Mouse (Mus musculus): ENCODE data around the gene Notch4. TPM values are rescaled to one million over a fixed set of nuclear protein-coding genes. Genes with fewer than 3 reads are reported as not detected.
A peak's percentile ranks its signal among the peaks of the same experiment; 100 is the strongest.

Notch4 gene
- total RNA-seq, 2 experiments from 2014 or later = 9.1 to 18.3 TPM

GRCm38 (mm10) chr17:34629796-34630603 is 65.9 kb downstream of the Notch4 start:
- Histone ChIP-seq H3K27ac (peak overlapping the region; percentile 97), H3K4me3 (peak overlapping the region; percentile 68)
- intact Hi-C loops (cut with DNase I) = loop anchor here (10.0 kb wide), 1 partner anchor 615 kb away; the partner anchor contains the start of gene Ddx39b
- DNase-seq (ENCODE audit: extremely low spot score in 1 of 2, low spot score in 2 of 2) = no peak
- TF ChIP-seq CTCF (IDR thresholded peaks at IDR 0.05) = no peak

GRCm38 (mm10) chr17:34630761-34631301 is 66.8 kb downstream of the Notch4 start:
- DNase-seq (ENCODE audit: extremely low spot score in 1 of 2, low spot score in 2 of 2) = peak in 1 of 2 experiments; percentile 65
- peak overlapping the region; percentile 68 for H3K4me3 ChIP-seq
- H3K27ac ChIP-seq = peak overlapping the region; percentile 97
- intact Hi-C loops (cut with DNase I) = no loop called here
- TF ChIP-seq CTCF (IDR thresholded peaks at IDR 0.05) = no peak

DNA sequence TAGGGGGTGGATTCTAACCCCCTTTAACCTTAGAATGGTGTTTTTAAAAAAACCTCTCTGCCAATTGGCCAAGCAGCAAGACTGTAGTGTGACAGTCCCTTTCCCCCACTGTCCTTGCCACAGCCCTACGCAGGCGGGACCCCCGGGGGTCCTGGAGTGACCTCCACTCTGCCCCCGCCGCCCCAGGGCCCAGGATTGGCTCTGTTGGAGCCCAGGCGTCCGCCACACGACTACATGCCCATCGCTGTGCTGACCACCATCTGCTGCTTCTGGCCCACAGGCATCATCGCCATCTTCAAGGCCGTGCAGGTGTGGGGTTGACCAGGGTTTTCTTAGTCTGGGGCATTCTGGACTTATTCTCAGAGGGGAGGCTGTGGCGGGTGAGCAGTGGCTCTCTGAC is 67.6 kb downstream of the Notch4 start:
- Histone ChIP-seq H3K4me3 (peak overlapping the region; percentile 68), H3K27ac (peak overlapping the region; percentile 97)
- intact Hi-C loops (cut with DNase I) = no loop called here
- TF ChIP-seq CTCF (IDR thresholded peaks at IDR 0.05) = no peak
- no peak for DNase-seq (ENCODE audit: extremely low spot score in 1 of 2, low spot score in 2 of 2)

GRCm38 (mm10) chr17:34632261-34632691 is 68.2 kb downstream of the Notch4 start:
- peak; percentile 83 to 84 for DNase-seq (ENCODE audit: extremely low spot score in 1 of 2, low spot score in 2 of 2)
- intact Hi-C loops (cut with DNase I) = no loop called here
- Histone ChIP-seq H3K4me3 (peak overlapping the region; percentile 68), H3K27ac (peak overlapping the region; percentile 97)
- no peak for TF ChIP-seq CTCF (IDR thresholded peaks at IDR 0.05)

DNA sequence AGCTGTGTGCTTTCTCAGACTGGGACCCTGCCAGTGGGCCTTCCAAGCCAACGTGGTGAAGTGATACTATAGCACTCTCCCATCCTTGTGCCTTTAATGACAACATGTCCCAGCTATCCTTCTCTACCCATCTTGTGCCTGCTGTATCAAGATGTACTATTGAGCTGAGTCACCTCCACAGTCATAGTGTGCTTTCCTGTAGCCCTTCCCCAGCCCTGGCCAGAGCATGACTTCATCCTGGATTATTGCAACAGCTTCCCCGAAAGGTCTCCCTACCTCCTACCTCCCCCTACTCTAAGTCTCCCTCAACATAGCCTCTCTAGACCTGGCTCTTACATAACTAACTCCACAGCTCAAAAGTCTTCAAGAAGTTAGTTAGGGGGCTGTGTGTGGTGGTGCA is 71.6 kb downstream of the Notch4 start:
- H3K4me3 ChIP-seq = no peak overlapping the region
- intact Hi-C loops (cut with DNase I) = no loop called here
- H3K27ac ChIP-seq = no peak overlapping the region
- no peak for DNase-seq (ENCODE audit: extremely low spot score in 1 of 2, low spot score in 2 of 2)
- no peak for TF ChIP-seq CTCF (IDR thresholded peaks at IDR 0.05)

DNA sequence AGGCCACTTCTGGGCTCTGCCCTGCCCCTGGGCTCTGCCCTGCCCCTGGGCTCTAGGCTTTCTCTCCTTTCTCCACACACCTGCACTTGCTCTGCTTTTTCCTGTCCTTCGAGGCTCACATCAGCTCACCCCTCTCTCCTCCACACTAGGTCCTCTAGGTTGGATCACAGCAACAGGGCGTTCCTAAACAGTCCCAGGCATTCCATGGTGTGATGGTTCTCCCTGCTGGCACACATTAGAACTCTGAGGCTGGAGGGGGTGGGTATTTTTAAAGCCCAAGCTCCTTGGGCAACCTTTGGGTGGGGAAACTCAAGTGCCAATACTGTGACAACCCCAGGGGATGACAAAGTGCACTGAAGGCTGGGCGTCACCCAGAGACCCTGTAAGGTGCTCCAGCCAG is 73.4 kb downstream of the Notch4 start:
- Histone ChIP-seq H3K4me3 (no peak overlapping the region), H3K27ac (no peak overlapping the region)
- no peak for DNase-seq (ENCODE audit: extremely low spot score in 1 of 2, low spot score in 2 of 2)
- TF ChIP-seq CTCF (IDR thresholded peaks at IDR 0.05) = no peak
- intact Hi-C loops (cut with DNase I) = no loop called here

Other genes starting within 250 kb of the Notch4 start
- not detected for gene H2-Eb2, start 238.6 kb upstream of the Notch4 start, total RNA-seq (2021)
- gene Btnl2, start 209.4 kb upstream of the Notch4 start, total RNA-seq (2021) = under 1 TPM; 0.65 to 0.68 TPM
- not detected for gene Btnl1, start 187.1 kb upstream of the Notch4 start, total RNA-seq (2021)
- gene BC051142, start 165.4 kb upstream of the Notch4 start, total RNA-seq (2021) = 1 to 10 TPM; 2.5 to 4.4 TPM
- gene Btnl4, start 87.0 kb upstream of the Notch4 start, total RNA-seq (2021) = not detected
- gene Btnl6, start 46.9 kb upstream of the Notch4 start, total RNA-seq (2021) = not detected
- 1 to 10 TPM; 1.8 to 3.3 TPM for gene Gpsm3, start 25.5 kb downstream of the Notch4 start, total RNA-seq (2021)
- 10 to 100 TPM; 49.6 to 68.5 TPM for gene Pbx2, start 27.0 kb downstream of the Notch4 start, total RNA-seq (2021)
- gene Ager, start 33.6 kb downstream of the Notch4 start, total RNA-seq (2021) = 1 to 10 TPM in 1 of 2 experiments, under 1 TPM in 1; 0.47 to 1.2 TPM
- 10 to 100 TPM; 70.7 to 71.5 TPM for gene Rnf5, start 39.4 kb downstream of the Notch4 start, total RNA-seq (2021)
- gene Agpat1, start 40.0 kb downstream of the Notch4 start, total RNA-seq (2021) = 100 to 1,000 TPM; 156 to 166 TPM
- 1 to 10 TPM; 2.9 to 3.5 TPM for gene Egfl8, start 51.7 kb downstream of the Notch4 start, total RNA-seq (2021)
- gene Ppt2, start 64.2 kb downstream of the Notch4 start, total RNA-seq (2021) = 10 to 100 TPM; 47.3 to 48.6 TPM
- gene Prrt1, start 65.3 kb downstream of the Notch4 start, total RNA-seq (2021) = 100 to 1,000 TPM; 172 to 205 TPM
- 10 to 100 TPM; 10.9 to 16.9 TPM for gene Fkbpl, start 80.5 kb downstream of the Notch4 start, total RNA-seq (2021)
- 10 to 100 TPM; 64.3 to 66.4 TPM for gene Atf6b, start 82.9 kb downstream of the Notch4 start, total RNA-seq (2021)
- 1 to 10 TPM; 1.5 to 2.4 TPM for gene Tnxb, start 106.3 kb downstream of the Notch4 start, total RNA-seq (2021)
- gene C4b, start 179.6 kb downstream of the Notch4 start, total RNA-seq (2021) = 10 to 100 TPM; 10.8 to 11.2 TPM
- not detected for gene Cyp21a1, start 240.3 kb downstream of the Notch4 start, total RNA-seq (2021)